9 mouse cellular contexts compared by ENCODE assay signal in the genomic region with DNA sequence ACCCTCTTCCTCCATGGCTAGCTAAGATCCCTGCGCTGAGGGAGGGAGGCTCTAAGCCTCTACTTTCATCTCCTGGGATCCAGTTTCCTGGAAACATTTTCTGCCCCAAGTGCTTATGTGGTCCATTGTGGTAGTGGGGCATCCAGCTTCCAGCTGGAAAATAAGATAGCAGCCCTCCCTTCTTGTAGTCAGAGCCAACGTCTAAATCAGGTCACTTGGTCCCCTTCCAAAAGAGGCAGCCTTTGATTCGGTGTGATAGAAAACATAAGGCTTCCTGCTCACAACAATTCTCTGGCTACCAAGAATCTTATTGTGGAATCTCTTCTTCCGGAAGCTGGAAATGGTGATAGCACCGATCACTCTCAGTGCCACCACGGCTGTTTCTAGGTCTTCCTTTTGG. TPM values are rescaled to one million over a fixed set of nuclear protein-coding genes. Genes with fewer than 3 reads are reported as not detected.
A peak's percentile ranks its signal among the peaks of the same experiment; 100 is the strongest.
DNase-seq lines count a peak whose midpoint lies in the region; ATAC-seq lines count a peak whose summit lies in the region.
"Had no signal": no experiment of that assay in that cellular context is flagged by ENCODE, and none has a peak within 500 bp of the region (broad histone marks: within the 10 kb centered on the region; RNA-seq: fewer than 3 reads in every experiment).

No protein-coding gene starts in this region.

- no peaks in the 10 kb centered on the region for H3K36me3 ChIP-seq in kidney, embryonic 15.5 days
- no peaks in the 10 kb centered on the region for H3K36me3 ChIP-seq in heart, embryonic 12.5 days
- H3K36me3 ChIP-seq: hindbrain, embryonic 13.5 days had no signal

- ATAC-seq in kidney, embryonic 15.5 days (replicated peaks; ENCODE audit: low FRiP score): no peak
- 0 out of 2 replicates have a peak, but pooled peaks have one; percentile 59 for ATAC-seq in heart, embryonic 12.5 days (ENCODE audit: insufficient number of reproducible peaks, low FRiP score)

- no peak overlapping the region for H3K4me2 ChIP-seq in kidney, embryonic 15.5 days
- no peak overlapping the region for H3K4me2 ChIP-seq in heart, embryonic 12.5 days
- H3K4me2 ChIP-seq: hindbrain, embryonic 13.5 days had no signal

- H3K27ac ChIP-seq in kidney, embryonic 15.5 days: no peak overlapping the region
- no peak overlapping the region for H3K27ac ChIP-seq in heart, embryonic 12.5 days (ENCODE audit: poor library complexity, severe bottlenecking)
- H3K27ac ChIP-seq: hindbrain, embryonic 13.5 days had no signal

- no peak overlapping the region for H3K4me3 ChIP-seq in kidney, embryonic 15.5 days (replicated peaks)
- H3K4me3 ChIP-seq in heart, embryonic 12.5 days: no peak overlapping the region
- H3K4me3 ChIP-seq: hindbrain, embryonic 13.5 days had no signal

- WGBS in kidney, embryonic 15.5 days: 64% methylated on average over 6 of the region's 6 CpGs
- WGBS in heart, embryonic 12.5 days: 56% methylated on average over 6 of the region's 6 CpGs

- H3K9ac ChIP-seq in kidney, embryonic 15.5 days: no peak overlapping the region
- no peak overlapping the region for H3K9ac ChIP-seq in heart, embryonic 12.5 days
- H3K9ac ChIP-seq: hindbrain, embryonic 13.5 days had no signal

- no peaks in the 10 kb centered on the region for H3K4me1 ChIP-seq in kidney, embryonic 15.5 days
- H3K4me1 ChIP-seq in heart, embryonic 12.5 days (replicated peaks): no peaks in the 10 kb centered on the region
- H3K4me1 ChIP-seq: hindbrain, embryonic 13.5 days had no signal

- H3K27me3 ChIP-seq in kidney, embryonic 15.5 days: no peaks in the 10 kb centered on the region
- no peaks in the 10 kb centered on the region for H3K27me3 ChIP-seq in heart, embryonic 12.5 days (replicated peaks)
- H3K27me3 ChIP-seq: hindbrain, embryonic 13.5 days had no signal

- no peaks in the 10 kb centered on the region for H3K9me3 ChIP-seq in kidney, embryonic 15.5 days (replicated peaks)
- H3K9me3 ChIP-seq in heart, embryonic 12.5 days (replicated peaks): 0 out of 2 replicates have a peak, but pooled peaks cover 5% of the 10 kb centered on the region
- H3K9me3 ChIP-seq: hindbrain, embryonic 13.5 days had no signal

- peak; percentile 6 for DNase-seq in kidney, adult 9 months
- peak; percentile 38 for DNase-seq in cerebellum, adult 8-10 months
- peak; percentile 29 for DNase-seq in lung, postnatal 14 days
- DNase-seq in embryo, embryonic 10 days (ENCODE audit: low spot score): no peak
- DNase-seq in left cerebral cortex, adult 18-20 months (ENCODE audit: low spot score in 2 of 2): no peak
- no peak for DNase-seq in layer of hippocampus, postnatal 10 days (ENCODE audit: low spot score in 2 of 2)

RNA-seq across cellular contexts. Expression of a gene that starts 33.9 kb away (rescaled TPM):
- 15.7 and 16.0 TPM in 2 replicates for polyA plus RNA-seq in kidney, embryonic 15.5 days (2015; fragmentation: Nextera tagmentation; extraction: Ambion mirVana)
- polyA plus RNA-seq in heart, embryonic 12.5 days (2016; fragmentation: Nextera tagmentation; extraction: Ambion mirVana): 12.5 and 12.8 TPM in 2 replicates
- 10 to 100 TPM in 1 of 2 experiments, 1 to 10 TPM in 1; 9.7 to 11.8 TPM for total RNA-seq in left cerebral cortex, adult 18-20 months (2021)
- total RNA-seq in layer of hippocampus, postnatal 10 days (2021): 10 to 100 TPM; 10.2 to 10.9 TPM

RNA-seq across cellular contexts. Expression of a gene that starts 35.3 kb away (rescaled TPM):
- polyA plus RNA-seq in kidney, embryonic 15.5 days (2015; fragmentation: Nextera tagmentation; extraction: Ambion mirVana): 9.0 and 9.9 TPM in 2 replicates
- polyA plus RNA-seq in heart, embryonic 12.5 days (2016; fragmentation: Nextera tagmentation; extraction: Ambion mirVana): 11.9 and 13.2 TPM in 2 replicates
- 100 to 1,000 TPM; 131 to 133 TPM for total RNA-seq in left cerebral cortex, adult 18-20 months (2021)
- 100 to 1,000 TPM; 149 to 165 TPM for total RNA-seq in layer of hippocampus, postnatal 10 days (2021)

Comparison
In these comparisons a context has a peak if more than half of its experiments do, and no peak if none do; other contexts are left out.
1. DNase-seq: peak in kidney, adult 9 months (single experiment), cerebellum, adult 8-10 months (single experiment) and lung, postnatal 14 days (single experiment); none in embryo, embryonic 10 days (single experiment), left cerebral cortex, adult 18-20 months (0 of 2) and layer of hippocampus, postnatal 10 days (0 of 2).